Mouse (Mus musculus): Measurements from ENCODE around the gene Bivm. TPM values are rescaled to one million over a fixed set of nuclear protein-coding genes. Genes with fewer than 3 reads are reported as not detected.

The Bivm gene
- polyA plus RNA-seq, 1 experiment from 2014 or later: 28.9 TPM

- no peak overlapping the region for H3K4me2 ChIP-seq
- no peak overlapping the region for H3K9ac ChIP-seq (replicated peaks)
- H3K27me3 ChIP-seq (replicated peaks): no peaks in the 10 kb centered on the region
- H3K27ac ChIP-seq (replicated peaks): no peak overlapping the region
- ATAC-seq (ENCODE audit: low FRiP score): peak; percentile 77
- H3K4me1 ChIP-seq: no peaks in the 10 kb centered on the region
- H3K9me3 ChIP-seq (replicated peaks): no peaks in the 10 kb centered on the region
- H3K4me3 ChIP-seq (replicated peaks): no peak overlapping the region
- peaks cover 13% of the 10 kb centered on the region for H3K36me3 ChIP-seq
These were observed 67.6 kb downstream of the Bivm start for GRCm38 (mm10) chr1:44186396-44186795.

Other genes starting within 250 kb of the Bivm start
- gene Tpp2, start 185.3 kb upstream of the Bivm start, polyA plus RNA-seq (2015; fragmentation: Nextera tagmentation; extraction: Ambion mirVana): 60.4 and 60.6 TPM in 2 replicates
- gene Mettl21c, start 98.9 kb upstream of the Bivm start, polyA plus RNA-seq (2015; fragmentation: Nextera tagmentation; extraction: Ambion mirVana): 1.6 and 2.4 TPM in 2 replicates
- 0.05 TPM in 2 replicates for gene Gm8251, start 57.0 kb upstream of the Bivm start, polyA plus RNA-seq (2015; fragmentation: Nextera tagmentation; extraction: Ambion mirVana)
- gene Tex30, start 16.5 kb upstream of the Bivm start, polyA plus RNA-seq (2015; fragmentation: Nextera tagmentation; extraction: Ambion mirVana): 42.6 and 53.8 TPM in 2 replicates
- 27.9 and 29.9 TPM in 2 replicates for gene Kdelc1, start 149 bp upstream of the Bivm start, polyA plus RNA-seq (2015; fragmentation: Nextera tagmentation; extraction: Ambion mirVana)
- 24.2 and 24.4 TPM in 2 replicates for gene Ercc5, start 28.8 kb downstream of the Bivm start, polyA plus RNA-seq (2015; fragmentation: Nextera tagmentation; extraction: Ambion mirVana)
- 0.06 TPM in 1 of 2 replicates, not detected in the other for gene Mettl21e, start 100.0 kb downstream of the Bivm start, polyA plus RNA-seq (2015; fragmentation: Nextera tagmentation; extraction: Ambion mirVana)